Mouse (Mus musculus) hematopoietic multipotent progenitor cell, adult 10-12 weeks (in vitro differentiated cells): ENCODE data around the gene Olfr877. TPM values are rescaled to one million over a fixed set of nuclear protein-coding genes. Genes with fewer than 3 reads are reported as not detected.

ENCODE experiments used
- polyA plus RNA-seq: library from polyadenylated mRNA; stranded (reverse); fragments of >175 nt; gene quantifications from 2 replicates; pipeline ENCODE4 v1.2.3, GENCODE M21; 2012; ENCODE audit warnings: low replicate concordance

Gene Olfr877
- polyA plus RNA-seq, result not detected in 2 replicates

DNA sequence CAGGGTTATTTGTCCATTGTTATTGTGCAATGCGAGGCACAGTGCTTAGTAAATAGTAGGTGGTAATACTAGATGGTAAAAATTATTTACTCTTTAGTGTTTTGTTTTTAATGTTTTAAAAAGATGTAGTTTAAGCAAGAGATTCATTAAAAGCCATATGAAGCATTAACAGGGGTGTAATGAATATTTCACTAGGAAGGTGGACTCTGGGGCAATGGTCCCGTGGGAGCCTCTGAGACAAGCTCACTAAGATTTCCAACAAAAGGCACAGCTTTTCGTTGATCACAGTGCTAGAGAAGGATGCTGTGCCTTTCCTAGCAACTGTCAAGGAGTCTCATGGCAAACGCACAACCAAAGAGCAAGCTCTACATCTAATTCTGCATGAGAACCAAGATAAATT lies at the start of gene Olfr877:
Gene Olfr877 (plus strand): TSS at position 301 of the 400 bp plus-strand sequence.

DNA sequence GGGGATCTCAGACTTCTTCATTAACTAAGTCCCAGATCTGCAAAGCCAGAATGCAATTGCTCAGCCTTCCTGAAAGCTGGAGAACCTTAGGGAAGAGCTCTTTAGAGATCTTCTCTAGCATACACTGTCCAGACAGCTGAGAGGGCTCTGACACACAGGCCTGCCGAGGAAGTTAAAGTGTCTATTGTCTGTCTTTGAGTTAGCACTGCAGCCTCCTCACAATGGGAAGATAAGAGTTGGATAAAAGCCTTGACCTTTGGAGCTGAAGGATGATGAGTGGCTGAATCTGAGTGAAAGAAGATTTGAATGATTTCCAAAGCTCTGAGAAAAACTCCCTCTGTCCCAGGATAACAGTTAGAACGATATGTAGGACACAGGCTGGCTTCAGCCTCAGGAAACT lies 42.6 kb downstream of the Olfr877 start, which contains the start of gene Olfr145:
Gene Olfr145 (plus strand): TSS at position 64 of the 400 bp plus-strand sequence.

Other genes starting within 250 kb of the Olfr877 start
- gene Spa17, start 240.5 kb upstream of the Olfr877 start, polyA plus RNA-seq, result 0.77 TPM in 1 of 2 replicates, not detected in the other
- gene Tbrg1, start 197.0 kb upstream of the Olfr877 start, polyA plus RNA-seq, result 29.6 and 34.1 TPM in 2 replicates
- gene Panx3, start 185.0 kb upstream of the Olfr877 start, polyA plus RNA-seq, result not detected in 2 replicates
- gene Olfr160, start 138.0 kb upstream of the Olfr877 start, polyA plus RNA-seq, result not detected in 2 replicates
- not detected in 2 replicates for gene Olfr874, start 109.2 kb upstream of the Olfr877 start, polyA plus RNA-seq
- not detected in 2 replicates for gene Olfr875, start 82.4 kb upstream of the Olfr877 start, polyA plus RNA-seq
- not detected in 2 replicates for gene Olfr876, start 51.2 kb upstream of the Olfr877 start, polyA plus RNA-seq
- gene Olfr145, start 42.5 kb downstream of the Olfr877 start, polyA plus RNA-seq, result not detected in 2 replicates
- not detected in 2 replicates for gene Olfr878, start 63.6 kb downstream of the Olfr877 start, polyA plus RNA-seq
- gene Olfr881, start 137.6 kb downstream of the Olfr877 start, polyA plus RNA-seq, result not detected in 2 replicates
- not detected in 2 replicates for gene Olfr883, start 171.5 kb downstream of the Olfr877 start, polyA plus RNA-seq
- not detected in 2 replicates for gene Olfr884, start 192.3 kb downstream of the Olfr877 start, polyA plus RNA-seq
- gene Olfr885, start 207.1 kb downstream of the Olfr877 start, polyA plus RNA-seq, result not detected in 2 replicates
- gene Olfr887, start 229.8 kb downstream of the Olfr877 start, polyA plus RNA-seq, result not detected in 2 replicates